Mouse (Mus musculus) cerebellum, adult 2 months (tissue): Measurements from ENCODE around the gene Rab6a.
A peak's percentile ranks its signal among the peaks of the same experiment; 100 is the strongest.

Experiments used
- CTCF ChIP-seq: fragments of 200-500 bp; IDR thresholded peaks from 2 replicates; pipeline ENCODE4 v1.5.1; 2011; ENCODE audit warnings: low read depth, mild to moderate bottlenecking, control low read depth, low read length, moderate library complexity, borderline replicate concordance; ENCODE audit not compliant: insufficient read depth
- POLR2A ChIP-seq: fragments of 200-500 bp; IDR thresholded peaks from 2 replicates; pipeline ENCODE4 v1.6.1; 2011; ENCODE audit warnings: low read length, control low read depth, borderline replicate concordance; ENCODE audit not compliant: insufficient read depth

DNA sequence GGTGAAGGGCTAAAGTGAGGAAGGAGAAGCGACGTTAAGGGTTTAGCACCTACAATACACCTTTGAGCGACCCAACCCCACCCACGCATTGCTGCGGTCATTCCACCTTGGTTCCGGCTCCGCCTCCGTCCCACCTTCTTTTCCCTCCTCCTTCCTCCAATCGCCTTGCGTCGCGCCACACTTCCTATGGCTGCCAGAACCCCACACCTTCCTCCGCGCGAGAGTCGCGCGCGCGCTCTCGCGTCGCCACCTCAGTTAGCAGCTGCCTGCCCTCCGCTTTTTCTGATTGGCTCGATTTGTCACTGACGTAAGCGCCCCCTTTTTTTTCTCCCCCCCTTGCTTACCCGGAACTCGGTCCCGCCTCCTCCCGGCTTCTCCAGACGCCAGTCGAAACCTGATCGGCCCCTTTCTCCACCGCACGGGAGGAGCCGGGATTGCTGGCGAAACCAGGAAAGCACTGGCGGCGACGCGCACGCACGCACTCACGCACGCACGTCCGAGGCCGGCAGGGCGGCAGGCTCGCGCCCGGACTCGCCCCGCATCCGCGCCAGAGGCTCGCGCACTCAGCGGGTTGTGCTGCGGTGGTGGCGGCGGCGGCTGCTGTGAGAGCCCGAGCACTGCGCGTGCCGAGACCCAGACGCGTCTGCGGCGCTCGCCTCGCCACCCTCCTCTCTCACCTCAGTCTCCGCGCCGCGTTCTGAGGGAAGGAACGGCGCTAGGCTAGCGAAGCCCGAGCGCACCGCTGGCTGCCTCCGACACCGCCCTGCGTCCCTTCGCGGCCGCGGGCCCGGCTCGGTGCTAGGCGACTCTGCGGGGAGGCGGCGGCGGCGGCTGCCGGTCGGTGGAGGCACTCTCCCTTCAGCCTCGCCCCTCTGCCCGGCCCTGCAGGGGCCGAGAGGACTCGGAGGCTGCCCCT lies at the start of gene Rab6a:
- TF ChIP-seq POLR2A (peak; percentile 92), CTCF (no peak)
